Mouse (Mus musculus): ENCODE measurements around the gene Olfr56. TPM values are rescaled to one million over a fixed set of nuclear protein-coding genes. Genes with fewer than 3 reads are reported as not detected.
A peak's percentile ranks its signal among the peaks of the same experiment; 100 is the strongest.

Gene Olfr56
- total RNA-seq, 1 experiment from 2014 or later, result 0.81 TPM

DNA sequence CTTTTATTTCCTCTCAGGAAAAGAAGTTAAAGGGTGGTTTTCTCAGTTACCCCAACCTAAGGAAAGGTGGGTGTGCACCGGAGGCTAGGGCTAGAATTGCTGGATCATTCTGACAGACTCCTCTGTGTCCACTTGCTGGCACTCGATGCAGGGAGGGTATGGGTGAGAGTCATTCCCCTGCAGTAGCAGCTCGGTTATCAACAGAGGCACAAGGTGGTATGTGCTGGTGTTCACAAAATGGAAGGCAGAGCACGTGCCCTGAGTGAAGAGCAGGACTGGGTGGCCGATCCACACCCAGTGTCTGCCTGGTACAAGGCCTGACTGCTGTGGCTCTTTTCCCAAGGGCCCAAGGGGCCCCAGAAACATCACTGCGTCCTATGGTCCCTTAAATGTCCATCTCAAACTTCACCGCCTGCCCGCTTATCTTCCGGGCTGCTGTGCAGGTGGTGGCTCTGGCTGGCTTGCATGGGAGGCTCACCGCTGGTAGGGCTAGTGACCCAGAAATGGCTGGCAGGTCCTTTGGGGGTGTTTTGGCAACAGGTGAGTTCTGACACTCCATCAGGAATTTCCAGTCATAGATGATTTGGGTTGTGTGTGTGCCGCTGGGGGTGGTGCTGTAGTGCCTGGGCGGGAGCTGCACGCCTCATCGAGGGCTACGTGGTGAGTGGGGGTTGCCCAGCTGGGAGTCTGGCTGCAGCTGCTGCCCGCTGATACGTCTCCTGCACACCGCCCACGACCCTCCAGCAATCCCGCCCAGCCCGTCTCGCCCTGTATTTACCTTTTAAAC is 109.3 kb downstream of the Olfr56 start:
- peak; percentile 18; the same call in 1 of the 2 replicates for ATAC-seq (ENCODE audit: extremely low read depth, insufficient number of reproducible peaks, low FRiP score, poor library complexity, severe bottlenecking)

DNA sequence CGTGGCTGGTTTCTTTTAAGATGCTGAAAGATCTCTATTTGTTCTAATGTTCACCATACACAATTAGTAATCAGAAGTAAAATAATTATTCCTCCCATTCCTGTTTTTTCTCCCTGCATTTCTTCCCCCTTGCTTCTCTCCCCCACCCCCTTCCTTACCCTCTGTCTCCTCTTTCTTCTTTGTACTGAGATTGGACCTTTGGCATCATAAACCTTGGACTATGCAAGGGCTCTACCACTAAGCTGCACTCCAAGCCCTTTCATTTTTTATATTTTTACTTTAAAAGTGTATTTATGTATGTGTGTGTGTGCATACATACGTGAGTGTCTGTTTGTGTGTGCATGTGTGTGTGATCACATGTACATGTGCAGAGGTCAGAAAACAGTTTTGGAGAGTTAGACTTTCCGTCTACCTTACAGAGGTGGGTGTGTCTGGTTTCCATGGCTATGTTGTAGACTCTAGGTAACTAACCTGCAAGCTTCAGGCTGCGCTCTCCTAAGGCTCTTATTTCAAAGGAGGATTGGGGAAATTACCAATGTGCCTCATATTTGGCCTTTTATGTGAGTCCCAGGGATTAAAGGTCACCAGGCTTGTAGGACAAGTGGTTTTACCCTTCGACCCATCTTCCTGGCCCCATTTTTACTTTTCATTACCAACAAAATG is 110.4 kb downstream of the Olfr56 start:
- ATAC-seq (ENCODE audit: extremely low read depth, insufficient number of reproducible peaks, low FRiP score, poor library complexity, severe bottlenecking), result no peak

DNA sequence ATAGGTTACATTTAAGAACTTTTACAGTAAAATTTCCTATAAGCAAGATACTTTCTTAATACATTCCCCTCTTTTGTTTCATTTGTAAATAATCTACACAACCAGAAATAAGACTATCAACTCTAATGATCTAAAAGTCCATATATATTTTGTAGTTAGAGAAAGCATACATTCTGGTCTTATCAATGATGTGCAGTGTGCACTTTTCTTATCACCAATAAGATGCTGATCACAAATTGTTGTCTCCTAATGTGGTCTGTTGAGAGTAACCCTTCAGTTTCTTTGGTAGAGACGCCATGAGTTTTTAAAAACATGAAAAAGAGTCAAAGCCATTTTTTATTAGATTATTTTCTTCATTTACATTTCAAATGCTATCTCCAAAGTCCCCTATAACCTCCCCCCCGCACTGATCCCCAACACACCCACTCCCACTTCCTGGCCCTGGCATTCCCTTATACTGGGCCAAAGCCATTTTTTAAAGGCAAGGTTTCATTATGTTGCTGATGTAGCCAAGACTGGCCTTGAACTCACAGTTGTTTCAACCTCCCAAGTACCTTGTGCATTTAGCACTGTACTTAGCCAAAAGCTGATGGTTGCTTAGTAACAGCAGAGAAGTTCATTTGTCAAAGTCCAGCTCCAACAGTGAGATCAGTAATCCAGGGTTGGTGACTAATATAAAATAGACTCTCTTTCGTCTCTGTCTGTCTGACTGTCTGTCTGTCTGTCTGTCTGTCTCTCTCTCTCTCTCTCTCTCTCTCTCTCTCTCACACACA is 111.2 kb downstream of the Olfr56 start:
- ATAC-seq (ENCODE audit: extremely low read depth, insufficient number of reproducible peaks, low FRiP score, poor library complexity, severe bottlenecking), result no peak

DNA sequence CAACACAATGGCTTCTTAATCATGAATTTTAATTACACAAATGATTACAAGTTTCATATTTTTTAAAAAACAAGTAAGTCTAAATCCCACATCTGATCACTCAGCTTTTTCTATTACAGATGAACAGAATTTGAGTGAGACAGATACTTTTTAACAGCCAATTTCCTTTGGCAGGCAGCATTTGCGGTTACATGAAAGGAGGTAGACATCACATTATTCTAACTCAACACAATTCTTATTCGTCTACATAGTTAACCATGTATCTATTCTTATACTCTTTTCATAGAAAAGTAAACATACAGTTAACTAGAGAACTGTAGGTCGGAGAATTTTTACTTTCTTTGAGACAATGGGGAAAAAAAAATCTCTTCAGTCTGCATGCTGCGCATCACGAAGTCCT is 111.9 kb downstream of the Olfr56 start:
- ATAC-seq (ENCODE audit: extremely low read depth, insufficient number of reproducible peaks, low FRiP score, poor library complexity, severe bottlenecking), result no peak

DNA sequence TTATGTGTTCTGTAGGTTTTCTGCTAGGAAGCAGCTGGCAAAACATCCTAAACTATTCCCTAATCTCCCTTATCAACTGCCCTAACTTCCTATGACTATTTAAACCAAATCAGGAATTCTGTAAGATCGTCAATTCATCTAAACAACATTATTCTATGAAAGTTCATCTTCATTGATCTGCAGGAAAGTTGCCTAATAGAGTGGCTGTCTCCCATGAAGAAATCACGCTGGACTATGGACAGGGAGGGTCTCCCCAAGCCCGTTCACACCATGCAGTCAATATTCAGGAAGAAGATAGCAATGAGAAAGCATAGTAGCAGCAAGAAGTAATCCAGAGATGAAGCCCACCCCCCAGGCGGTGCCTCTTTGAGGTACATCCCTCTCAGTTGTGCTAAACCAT is 112.5 kb downstream of the Olfr56 start:
- ATAC-seq (ENCODE audit: extremely low read depth, insufficient number of reproducible peaks, low FRiP score, poor library complexity, severe bottlenecking), result no peak

DNA sequence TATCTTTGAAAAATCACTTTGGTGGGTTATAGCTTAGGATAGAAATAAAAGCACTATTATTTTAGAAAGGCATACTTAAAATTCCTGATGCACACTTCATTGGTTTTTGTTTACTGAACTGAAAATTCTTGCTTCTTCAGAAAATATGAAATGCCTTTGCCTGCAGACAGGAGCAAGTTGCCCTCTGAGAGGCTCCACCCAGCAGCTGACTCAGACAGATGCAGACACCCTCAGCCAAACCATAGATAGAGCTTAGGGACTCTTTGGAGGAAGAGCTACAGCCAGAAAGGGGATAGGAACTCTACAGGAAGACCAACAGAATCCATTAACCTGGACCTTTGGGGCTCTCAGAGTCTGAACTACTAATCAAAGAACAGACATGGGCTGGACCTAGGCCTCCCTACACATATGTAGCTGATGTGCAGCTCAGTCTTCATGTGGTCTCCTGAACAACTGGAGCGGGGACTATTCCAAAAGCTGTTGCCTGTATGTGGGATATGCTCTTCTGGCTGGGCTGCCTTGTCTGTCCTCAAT is 113.4 kb downstream of the Olfr56 start:
- ATAC-seq (ENCODE audit: extremely low read depth, insufficient number of reproducible peaks, low FRiP score, poor library complexity, severe bottlenecking), result no peak

DNA sequence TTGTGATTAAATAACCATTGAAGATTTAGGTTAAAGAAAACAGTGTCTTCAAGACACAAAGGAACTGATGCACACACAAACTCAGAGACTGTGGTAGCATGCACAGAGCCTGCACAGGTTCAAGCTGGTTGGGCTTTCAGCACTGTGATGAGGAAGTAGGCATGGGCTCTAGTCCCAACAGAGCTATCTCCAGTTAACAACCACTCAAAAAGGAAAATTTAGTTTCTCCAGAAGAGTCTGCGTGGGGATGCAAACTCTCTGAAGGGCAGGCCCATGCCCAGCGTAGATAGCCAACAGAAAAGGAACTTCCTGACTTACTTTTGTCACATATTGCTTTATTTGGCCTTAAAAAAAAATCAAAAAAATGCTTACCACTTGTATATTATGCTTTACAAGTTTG is 114.1 kb downstream of the Olfr56 start:
- ATAC-seq (ENCODE audit: extremely low read depth, insufficient number of reproducible peaks, low FRiP score, poor library complexity, severe bottlenecking), result no peak

DNA sequence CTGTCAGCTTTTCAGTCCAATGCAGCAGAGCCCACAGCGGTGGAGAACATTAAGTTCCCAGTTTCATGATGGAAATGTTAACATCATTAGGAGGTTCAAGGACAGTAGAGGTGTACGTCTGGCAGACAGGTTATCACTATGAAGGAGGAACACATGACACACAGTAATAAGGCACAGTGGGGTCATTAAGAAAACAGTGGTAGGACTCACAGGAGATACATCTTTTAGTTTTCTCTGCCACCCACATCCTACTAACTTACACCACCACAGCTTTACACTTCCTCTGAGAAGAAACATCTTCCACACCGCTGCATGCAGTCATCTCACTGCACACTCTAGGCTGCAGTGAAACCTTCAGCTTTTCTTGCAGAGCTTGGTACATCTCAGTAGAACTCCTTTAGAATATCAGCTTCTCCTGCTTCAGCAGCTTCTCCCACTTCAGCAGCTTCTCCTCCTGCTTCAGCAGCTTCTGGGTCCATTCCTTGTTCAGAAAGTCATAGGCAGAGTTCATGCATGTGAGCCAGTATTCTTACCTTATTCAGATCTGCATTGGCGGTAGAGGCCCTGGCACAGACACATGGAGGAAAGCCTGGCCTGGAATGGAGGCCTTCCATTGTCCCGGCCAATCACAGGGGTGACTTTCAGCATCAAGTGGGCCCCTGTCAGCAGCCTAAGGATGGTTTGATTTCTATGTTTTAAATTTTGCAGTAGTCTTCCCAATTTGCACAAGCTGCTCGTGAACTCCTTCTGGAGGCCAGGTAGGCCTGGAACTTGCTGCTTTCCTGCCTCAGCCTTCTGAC is 115.4 kb downstream of the Olfr56 start:
- ATAC-seq (ENCODE audit: extremely low read depth, insufficient number of reproducible peaks, low FRiP score, poor library complexity, severe bottlenecking), result peak; percentile 46; the same call in 1 of the 2 replicates

DNA sequence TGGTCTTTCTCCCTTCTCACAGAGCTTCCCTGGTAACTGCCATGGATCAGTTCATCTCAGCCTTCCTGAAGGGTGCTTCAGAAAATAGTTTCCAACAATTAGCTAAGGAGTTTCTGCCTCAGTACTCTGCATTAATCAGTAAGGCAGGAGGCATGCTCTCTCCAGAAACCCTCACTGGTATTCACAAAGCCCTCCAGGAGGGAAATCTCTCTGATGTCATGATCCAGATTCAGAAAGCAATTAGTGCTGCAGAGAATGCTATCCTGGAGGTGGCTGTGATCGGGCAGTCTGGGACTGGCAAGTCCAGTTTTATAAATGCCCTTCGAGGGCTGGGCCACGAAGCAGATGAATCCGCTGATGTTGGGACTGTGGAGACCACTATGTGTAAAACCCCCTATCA is 116.7 kb downstream of the Olfr56 start:
- no peak for ATAC-seq (ENCODE audit: extremely low read depth, insufficient number of reproducible peaks, low FRiP score, poor library complexity, severe bottlenecking)

DNA sequence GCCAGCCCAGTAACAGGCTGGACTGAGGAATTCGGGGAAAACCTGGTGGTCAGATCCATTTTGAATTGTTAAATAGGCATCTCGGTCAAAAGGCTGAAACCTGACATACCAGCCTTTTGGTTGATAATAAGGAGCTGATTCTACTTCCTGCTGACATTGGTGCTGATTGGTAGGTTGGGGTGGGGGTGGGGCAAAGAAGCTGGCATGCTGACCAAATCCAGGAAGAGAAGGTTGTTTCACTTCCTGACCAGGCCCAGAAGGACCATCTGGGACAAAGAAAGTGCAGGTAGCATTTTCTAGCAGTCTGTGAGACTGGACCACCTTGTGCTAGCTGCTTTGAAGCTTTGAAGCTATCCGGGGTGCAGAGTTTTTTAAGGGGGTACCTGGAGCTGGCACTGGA is 121.7 kb downstream of the Olfr56 start:
- peak; percentile 45; the same call in 1 of the 2 replicates for ATAC-seq (ENCODE audit: extremely low read depth, insufficient number of reproducible peaks, low FRiP score, poor library complexity, severe bottlenecking)

DNA sequence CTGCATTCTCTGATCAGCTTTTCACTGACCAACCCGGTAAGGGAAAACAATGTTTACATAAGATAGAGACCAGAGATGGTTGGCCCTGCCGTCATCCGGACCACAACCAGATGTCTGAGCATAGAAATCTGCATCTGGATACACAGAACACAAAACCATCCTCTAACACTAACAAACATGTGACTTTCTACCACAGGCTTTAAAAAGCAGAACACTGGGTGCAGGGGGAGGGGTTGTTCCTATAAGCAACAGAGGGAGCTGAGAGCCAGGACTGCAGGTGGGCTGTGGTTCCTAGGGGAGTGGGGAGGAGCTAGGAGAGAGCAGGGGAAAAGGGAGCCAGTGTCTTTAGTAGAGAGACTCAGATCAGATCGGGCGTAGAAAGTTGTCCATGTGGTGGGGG is 122.8 kb downstream of the Olfr56 start:
- peak; percentile 25; the same call in 1 of the 2 replicates for ATAC-seq (ENCODE audit: extremely low read depth, insufficient number of reproducible peaks, low FRiP score, poor library complexity, severe bottlenecking)

DNA sequence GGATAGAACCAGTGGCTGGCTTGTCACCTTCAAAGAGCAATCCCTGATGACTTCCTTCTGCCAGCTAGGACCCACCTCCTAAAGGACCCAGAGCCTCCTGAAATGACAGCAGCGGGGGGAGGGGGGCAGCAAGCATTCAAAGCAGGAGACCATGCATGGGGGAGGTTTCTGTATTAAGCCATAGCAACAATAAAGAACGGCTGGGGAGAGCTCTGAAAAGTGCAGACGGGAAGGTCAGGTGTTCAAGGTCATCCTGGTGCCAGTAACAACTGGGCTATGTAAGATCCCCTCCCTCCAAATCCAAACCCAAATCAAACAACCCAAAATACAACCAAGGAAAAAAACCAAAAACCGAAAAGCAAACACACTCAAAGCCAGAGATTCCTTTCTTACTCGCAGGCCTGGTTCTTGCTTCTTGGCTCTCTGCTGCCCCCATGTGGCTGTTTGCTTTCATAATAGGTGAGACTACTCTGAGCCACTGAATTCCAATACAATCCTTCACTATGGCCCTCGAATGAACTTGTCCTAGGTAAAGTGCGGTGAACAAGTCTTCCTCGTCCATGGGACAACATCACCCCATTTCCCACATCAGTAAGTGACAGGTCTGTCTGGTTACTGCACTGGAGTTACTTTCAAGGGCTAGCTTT is 124.5 kb downstream of the Olfr56 start:
- peak; percentile 82 for ATAC-seq (ENCODE audit: extremely low read depth, insufficient number of reproducible peaks, low FRiP score, poor library complexity, severe bottlenecking)

DNA sequence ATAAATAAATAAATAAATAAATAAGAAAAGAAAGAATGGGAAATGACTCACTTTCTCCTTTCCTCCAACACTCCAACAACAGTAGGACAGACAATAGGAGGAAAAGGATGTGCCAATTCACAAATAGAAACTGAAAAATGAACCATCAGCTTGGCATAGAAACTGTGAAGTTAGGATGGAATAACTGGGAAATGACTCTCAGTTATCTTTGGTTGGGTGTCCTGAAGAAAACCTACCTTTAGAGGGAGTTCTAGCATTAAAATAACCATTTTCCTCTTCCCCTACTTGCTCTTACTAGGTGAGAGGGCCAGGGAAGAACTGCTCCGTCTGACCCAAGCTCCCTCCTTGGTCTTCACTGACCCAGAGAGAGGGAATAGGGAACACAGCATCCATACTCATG is 127.1 kb downstream of the Olfr56 start:
- no peak for ATAC-seq (ENCODE audit: extremely low read depth, insufficient number of reproducible peaks, low FRiP score, poor library complexity, severe bottlenecking)

DNA sequence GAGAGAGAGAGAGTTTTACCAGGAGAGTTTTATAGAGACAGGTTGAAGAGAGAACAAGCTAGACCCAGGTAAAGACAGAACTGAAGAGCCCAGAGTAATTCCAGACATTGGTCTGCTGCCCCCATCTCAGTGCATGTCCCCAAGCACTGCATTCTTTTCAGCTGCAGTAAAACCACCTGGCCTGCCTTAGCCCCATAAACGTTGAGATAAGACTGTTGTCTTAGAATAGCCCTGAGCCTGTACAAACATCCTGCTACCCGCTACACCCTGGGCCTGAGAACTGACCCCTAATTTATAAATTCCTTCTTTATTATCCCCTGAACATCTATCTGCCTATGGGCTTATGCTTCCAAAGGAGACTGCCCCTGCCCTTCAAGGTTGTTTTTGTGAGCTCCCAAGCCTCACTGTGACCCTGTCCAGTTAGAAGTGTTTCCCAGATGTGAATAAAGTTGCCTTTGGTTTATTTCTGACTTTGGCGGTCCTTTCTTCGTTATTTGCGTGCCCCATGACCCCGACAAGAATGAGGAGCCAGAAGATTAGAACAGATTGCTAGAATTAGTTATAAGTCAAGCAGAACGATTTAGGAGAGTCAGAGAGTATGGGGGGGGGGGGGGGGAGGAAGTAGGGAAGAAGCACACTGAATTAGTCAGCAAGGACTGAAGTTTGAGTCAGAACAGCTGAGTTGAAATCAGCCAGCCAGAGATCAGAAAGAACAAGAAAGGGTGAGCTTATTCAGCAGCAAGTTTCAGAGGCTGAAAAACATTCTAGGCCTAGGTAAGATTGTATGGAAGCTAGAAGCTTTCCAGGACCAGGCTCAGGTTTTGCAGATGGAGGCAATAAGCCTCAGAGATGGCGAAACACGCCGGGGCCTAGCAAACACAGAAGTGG is 129.2 kb downstream of the Olfr56 start:
- no peak for ATAC-seq (ENCODE audit: extremely low read depth, insufficient number of reproducible peaks, low FRiP score, poor library complexity, severe bottlenecking)

DNA sequence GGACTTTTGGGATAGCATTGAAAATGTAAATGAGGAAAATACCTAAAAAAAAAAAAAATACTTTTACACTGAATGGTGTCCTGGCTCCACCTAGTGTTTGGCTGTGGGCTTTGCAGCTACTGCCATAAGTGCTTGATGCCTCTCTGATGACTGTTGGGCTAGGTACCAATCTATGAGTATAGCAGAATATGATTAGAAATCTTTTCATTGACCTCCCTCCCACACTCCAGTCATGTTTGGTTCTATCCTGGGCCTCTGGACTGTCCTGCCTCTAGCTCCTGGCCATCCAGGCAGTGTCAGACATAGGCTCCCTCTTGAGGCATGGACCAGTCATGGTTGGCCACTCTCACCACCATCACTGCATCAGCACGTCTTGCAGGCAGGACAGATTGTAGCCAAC is 130.1 kb downstream of the Olfr56 start:
- peak; percentile 67 for ATAC-seq (ENCODE audit: extremely low read depth, insufficient number of reproducible peaks, low FRiP score, poor library complexity, severe bottlenecking)

DNA sequence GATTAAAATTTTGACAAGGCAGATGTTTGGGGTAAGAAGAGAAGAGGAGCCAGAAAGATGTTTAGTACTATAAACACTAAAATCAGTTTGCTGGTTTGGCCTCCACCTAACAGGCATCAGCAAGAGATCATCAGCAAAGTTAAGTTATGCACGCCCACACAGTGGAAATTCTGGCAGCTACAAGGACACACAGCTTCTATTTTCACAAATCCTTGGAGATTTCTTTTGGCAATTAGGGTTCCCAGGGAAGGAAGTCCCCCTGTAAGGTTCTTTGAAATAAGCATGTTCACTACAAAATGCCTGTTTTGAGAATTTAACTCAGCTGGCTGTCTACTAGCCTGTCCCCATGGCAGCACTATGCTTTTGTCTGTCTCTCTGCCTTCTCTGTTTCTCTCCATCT is 132.3 kb downstream of the Olfr56 start:
- no peak for ATAC-seq (ENCODE audit: extremely low read depth, insufficient number of reproducible peaks, low FRiP score, poor library complexity, severe bottlenecking)

DNA sequence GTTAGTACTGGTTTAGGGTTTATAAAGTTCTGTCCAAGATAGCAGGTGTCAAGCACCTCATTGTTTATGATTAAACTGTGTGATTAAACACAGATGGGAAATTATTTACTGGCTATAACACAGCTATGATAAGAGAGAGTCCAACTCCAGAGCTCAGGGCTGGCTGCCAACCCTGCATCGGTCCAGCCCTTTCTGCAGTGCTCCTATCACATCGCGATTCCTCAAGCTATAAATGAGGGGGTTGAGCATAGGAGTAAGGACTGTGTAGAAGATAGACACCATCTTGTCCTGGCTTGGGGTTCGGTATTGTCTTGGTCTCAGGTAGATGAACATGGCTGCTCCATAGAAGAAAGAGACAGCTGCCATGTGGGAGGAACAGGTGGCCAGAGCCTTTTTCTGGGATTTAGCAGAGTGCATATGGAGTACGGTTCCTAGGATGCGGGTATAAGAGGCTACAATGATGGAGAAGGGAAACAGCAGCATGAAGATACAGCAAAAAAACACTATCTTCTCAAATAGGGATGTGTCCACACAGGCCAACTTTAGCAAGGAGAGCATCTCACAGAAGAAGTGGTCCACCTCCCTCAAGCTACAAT is 134.0 kb downstream of the Olfr56 start:
- ATAC-seq (ENCODE audit: extremely low read depth, insufficient number of reproducible peaks, low FRiP score, poor library complexity, severe bottlenecking), result no peak
